Mouse (Mus musculus) thymus, adult 2 months (tissue): ENCODE data around the gene Zmym4.

Experiments used
- CTCF ChIP-seq: fragments of 200-500 bp; IDR thresholded peaks from 2 replicates; pipeline ENCODE4 v1.5.1; 2012; ENCODE audit warnings: mild to moderate bottlenecking, control low read depth, low read length, moderate library complexity, borderline replicate concordance; ENCODE audit not compliant: control insufficient read depth, poor library complexity, insufficient read depth; ENCODE audit errors: extremely low read depth
- POLR2A ChIP-seq: fragments of 200-500 bp; IDR thresholded peaks from 2 replicates; pipeline ENCODE4 v1.6.1; 2012; ENCODE audit warnings: mild to moderate bottlenecking, low read length, control low read depth, moderate library complexity; ENCODE audit not compliant: control insufficient read depth, poor library complexity, insufficient read depth; ENCODE audit errors: extremely low read depth

DNA sequence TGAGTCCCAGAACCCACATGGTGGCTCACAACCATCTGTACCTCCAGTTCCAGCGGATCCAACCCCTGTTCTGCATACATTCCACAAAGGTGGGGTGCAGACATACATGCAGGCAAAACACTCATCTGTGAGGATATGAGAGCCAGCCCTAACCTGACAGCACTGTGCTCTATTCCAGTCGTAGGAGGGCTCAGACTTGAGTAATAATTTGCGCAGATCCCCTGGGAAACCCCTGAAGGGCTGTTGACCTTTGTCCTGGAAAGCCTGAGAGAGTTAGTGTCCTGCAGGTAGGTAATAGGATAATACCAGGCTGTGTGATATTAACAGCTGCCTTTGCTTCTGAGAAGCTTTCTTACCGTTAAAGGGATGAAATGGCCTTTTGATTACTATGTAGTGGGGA, 20.6 kb upstream of the Zmym4 start:
- no peak for TF ChIP-seq CTCF
- no peak for TF ChIP-seq POLR2A
